Mouse (Mus musculus) heart, adult 11 months (tissue): ENCODE measurements around the gene Hdhd5.

Experiments
- DNase-seq: peaks from one replicate; pipeline ENCODE4 v3.0.0; 2022

The Hdhd5 gene

DNA sequence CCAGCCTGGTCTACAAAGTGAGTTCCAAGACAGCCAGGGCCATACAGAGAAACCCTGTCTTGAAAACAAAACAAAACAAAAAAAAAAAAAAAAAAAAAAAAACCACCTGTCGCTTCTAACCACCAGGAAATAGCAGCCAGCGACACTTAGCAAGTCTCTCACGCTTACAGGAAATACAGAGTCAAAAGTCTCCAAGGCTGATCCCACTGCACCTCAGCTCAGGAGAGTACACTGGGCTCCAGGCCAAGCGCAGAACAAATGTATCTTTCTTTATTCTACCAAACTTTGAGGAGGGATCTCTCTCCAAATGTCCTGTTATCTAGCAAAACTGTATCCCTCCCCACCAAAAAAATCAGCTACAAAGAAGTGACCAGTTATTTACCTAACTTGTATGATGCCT lies 2.0 kb downstream of the Hdhd5 start:
- no peak for DNase-seq

DNA sequence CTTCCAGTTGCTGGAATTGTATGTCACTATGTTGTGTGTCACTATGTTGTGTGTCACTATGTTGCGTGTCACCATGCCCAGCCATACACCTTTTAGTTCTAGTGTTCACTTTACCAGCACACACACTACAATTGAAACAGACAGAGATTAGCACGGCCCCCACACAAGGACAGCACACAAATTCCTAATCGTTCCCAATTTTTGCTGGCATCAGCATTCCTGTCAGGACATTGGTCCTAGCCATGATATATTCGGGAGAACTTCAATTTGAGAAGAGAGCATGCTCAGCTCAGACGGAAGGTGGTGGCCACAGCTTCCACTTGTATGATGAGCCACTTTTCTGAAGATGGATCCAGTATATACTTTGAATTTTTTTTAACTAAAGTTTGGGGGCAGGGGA lies 6.3 kb downstream of the Hdhd5 start:
- DNase-seq: no peak

DNA sequence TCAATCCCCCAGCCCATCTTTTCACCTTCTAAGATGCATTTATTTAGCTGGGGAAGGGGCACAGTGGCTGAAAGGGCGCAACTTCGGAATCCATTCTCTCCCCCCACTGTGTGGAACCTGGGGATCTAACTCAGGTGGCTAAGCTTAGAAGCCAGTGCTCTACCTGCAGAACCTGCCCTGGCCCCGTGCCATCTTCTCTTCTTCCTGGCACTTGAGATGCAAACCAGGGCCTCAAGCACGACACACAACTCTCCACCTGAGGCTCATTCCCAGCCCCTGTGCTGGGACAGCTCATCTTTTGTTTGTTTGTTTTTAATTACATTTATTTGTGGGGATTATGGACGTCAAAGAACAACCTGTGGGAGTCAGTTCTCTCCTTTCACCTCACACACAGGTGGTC lies 11.5 kb downstream of the Hdhd5 start:
- DNase-seq: no peak

DNA sequence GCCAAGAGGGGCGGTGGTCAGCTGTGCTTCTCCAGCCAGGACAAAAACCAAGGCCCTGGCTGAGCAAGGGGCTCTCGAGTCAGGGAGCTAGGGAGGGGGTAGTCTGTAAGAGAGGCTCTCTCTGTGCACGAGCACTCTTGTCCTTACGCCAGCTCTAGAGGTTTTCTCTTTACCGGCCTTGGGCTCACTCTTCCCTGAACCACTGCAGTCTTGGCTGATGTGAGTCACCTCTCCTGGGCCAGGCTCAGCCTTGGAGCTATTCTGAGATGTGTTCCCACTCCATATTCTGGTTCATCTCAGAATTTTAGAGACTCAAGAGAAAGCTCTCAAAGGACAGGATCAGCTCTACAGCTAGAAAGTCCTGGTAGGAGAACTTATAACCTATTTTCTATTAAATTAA lies 13.8 kb downstream of the Hdhd5 start:
- DNase-seq: no peak

DNA sequence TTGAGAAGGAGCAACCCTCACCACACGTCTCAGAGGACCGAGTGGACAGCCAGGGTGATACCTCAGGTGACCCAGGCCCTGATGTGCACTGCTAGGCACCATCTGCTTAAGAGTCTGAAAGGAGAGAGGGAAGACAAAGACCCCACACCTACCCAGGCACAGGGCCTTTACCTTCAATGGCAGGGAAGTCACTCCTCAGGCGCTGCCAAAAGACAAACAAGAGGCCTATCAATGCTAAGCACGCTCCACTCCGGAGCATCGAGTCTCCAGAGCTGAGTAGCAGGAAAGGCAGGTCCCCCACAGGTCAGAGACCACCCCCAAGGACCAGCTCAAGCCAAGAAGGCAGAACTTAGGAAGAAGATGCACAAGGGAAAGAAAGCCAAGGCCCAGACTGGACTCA lies 14.2 kb downstream of the Hdhd5 start:
- no peak for DNase-seq

DNA sequence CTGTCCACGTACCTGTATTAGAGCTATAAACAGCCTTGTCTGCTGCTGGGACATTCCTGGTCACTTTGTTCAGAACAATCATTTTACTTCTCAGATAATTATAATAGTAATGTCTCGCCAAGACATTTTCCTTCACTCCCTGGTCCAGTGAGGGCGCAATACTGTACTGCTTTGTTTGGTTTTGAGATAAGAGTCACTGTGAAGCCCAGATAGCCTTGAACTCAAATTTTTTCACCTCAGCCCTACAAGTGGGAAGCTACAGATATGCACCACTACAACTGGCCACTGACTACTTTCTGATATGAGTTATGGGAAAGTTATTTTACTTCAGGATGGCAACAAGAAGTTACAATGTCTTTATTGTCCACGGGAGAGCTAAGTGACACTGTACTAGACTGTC lies 14.7 kb downstream of the Hdhd5 start:
- no peak for DNase-seq

DNA sequence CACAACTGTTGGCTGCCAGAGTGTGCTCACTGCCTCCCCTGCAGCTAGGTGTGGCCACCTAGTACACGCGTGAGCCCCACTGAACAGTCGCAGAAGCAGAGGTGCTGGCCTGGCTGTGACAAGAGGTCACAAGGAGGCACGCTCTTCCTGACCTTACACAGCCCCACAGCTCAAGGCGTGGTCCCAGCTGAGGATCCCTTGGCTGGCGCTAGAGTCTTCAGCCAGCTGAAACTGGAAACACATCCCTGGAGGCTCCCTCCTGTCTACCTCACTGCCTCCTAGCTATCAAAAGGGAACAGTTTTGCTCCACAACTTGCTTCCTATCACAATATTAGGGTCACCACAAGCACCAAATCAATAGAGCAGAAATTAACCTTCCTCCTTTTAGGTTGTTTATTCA lies 19.9 kb downstream of the Hdhd5 start:
- DNase-seq: no peak

DNA sequence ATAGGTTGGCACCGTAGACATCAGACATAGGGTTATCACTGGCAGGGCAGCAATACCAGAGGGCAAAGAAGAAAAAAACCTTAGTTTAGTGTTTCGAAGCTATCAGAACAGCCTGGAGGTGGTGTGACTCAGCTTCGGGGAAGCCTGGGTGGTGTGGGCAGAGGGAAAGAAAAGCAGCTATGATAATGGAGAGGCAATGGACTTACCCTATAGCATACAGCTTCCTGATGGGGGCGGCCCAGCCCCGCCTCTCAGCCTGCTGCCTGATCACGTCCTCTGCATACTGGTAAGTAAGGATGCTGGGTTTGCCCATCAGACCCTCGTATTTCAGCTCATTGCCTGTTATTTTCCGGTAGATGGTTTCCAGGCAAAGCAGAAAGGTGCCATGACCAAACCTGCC lies 20.7 kb downstream of the Hdhd5 start:
- DNase-seq: no peak

DNA sequence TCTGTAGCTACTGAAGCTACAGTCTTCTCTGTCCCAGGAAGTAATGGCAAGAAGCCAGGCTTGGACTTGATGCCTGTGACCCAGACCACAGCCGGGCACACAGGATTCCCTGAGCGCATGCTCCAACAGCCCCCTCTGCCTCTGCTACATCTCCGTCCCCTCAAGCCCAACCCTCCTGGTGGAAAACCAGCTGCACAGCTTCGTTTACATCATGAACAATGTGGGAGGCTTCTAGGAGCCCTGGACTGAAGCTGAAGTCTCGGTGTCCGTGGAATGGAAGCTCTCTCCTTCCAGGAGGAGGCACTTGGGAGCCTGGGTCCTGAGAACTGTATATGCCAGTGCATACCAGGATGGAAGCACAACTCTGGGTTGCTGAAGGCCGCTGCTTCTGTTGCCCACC lies 21.1 kb downstream of the Hdhd5 start:
- no peak for DNase-seq

DNA sequence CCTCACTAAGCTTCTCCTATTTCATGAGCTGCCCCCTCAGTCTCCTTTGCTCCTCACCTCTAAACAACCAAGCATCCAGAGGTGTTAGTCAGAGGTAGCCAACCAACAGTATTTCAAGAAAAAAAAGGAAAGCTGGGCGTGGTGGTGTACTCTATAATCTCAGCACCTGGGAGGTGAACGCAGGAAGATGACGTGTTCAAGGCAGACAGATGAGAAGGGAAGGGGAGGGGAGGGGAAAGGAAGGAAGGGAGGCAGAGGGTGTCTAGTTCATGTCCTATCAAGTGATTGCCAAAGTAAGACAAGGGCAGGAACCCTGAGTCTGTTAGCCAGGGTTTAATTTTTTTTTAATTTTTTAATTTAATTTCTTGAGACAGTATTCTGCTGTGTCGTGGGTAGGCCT lies 22.5 kb downstream of the Hdhd5 start:
- no peak for DNase-seq

DNA sequence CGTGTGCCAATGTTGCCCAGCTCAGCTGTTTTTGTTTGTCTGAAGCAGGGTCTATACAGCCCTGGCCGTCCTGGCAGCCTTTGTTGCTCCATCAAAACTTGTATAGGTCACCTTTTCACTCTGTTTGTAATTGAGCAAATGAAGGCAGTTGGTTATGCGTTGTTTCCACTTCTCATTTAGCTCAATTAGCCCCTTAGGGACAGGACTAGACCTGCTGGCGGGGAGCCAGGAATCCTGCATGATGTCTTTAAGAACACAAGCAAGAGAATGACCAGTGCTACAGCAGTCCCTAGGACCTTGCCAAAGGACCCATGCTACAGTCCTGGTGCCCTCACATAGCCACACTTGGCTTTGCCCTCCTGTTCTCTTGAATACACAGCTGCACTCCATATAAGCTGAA lies 25.6 kb downstream of the Hdhd5 start:
- no peak for DNase-seq

DNA sequence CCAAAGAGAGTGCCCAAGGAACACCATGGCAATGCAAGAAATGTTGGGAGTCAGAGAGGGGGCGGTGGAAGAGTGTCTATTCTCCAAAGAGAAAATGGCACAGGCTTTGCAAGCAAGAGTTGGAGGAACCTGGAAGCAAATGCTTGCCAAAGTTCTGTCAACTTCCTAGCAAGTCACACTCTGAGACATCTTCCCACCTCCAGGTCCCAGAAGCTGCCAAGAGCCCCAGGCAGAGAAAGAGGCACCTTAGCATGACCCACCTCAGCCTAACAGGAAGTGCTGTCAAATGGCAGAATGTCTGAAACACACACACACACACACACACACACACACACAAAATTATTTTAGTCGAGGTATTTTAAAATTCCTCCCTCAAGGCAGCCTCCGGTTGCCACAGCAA lies 27.1 kb downstream of the Hdhd5 start:
- no peak for DNase-seq

DNA sequence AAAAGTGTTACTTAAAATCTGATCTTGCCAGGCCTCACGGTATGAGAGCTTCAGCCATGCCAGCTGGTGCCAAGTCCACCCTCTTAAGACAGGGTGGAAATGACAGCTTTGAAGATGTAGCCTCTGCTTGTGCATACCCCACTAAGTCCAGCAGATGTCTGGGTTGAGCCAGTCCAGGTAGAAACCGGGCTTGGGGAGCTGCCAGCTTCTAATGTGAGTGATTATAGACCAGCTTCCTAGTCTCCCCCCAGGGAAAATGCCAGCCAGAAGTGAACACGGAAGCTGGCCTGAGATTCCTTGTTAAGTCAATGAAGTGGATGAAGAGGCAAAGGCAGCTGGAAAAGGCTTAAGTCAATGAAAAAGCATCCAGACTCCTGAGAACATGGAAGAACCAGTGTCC lies 34.6 kb downstream of the Hdhd5 start:
- DNase-seq: no peak

DNA sequence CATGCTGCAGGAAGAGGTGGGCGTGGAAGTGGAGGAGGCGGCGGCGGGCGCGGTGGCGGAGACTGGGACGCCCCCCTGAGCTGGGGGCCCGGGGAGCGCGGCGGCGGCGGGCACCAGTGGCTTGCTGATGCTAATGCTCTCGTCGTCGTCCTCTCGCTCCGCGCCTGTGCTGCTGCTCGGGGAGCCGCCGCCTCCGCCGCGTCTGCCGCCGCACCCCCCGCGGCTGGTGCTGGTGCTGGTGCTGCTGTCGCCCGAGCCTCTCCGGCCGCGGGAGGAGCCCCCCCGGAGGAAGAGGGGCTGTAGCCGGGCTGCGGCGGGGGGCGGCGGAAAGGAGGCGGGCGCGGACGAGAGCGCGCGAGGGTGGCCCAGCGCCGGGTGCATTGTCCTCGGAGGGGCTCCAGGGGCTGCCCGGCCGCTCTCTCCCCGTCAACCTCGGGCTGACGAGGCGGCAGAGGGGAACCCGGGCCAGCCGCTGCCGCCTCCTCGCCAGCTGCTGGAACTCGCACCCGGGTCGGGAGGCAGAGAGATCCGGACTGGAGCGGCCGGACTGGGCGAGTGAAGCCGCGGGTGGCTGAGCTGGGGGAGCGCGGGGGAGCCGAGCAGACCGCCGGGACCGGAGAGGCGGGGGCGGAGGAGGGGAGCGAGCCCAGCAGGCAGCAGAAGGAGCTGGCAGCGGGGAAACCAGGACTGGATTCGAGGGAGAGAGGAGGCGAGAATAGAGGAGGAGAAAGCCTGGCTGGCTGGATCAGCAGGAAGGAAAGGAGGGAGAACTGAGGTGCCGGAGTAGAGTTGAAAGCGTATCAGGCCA lies 37.5 kb downstream of the Hdhd5 start, which contains the start of gene Tmem121b:
TSS of gene Tmem121b (minus strand) at position 434 of the 808 bp plus-strand sequence.
- DNase-seq: no peak

DNA sequence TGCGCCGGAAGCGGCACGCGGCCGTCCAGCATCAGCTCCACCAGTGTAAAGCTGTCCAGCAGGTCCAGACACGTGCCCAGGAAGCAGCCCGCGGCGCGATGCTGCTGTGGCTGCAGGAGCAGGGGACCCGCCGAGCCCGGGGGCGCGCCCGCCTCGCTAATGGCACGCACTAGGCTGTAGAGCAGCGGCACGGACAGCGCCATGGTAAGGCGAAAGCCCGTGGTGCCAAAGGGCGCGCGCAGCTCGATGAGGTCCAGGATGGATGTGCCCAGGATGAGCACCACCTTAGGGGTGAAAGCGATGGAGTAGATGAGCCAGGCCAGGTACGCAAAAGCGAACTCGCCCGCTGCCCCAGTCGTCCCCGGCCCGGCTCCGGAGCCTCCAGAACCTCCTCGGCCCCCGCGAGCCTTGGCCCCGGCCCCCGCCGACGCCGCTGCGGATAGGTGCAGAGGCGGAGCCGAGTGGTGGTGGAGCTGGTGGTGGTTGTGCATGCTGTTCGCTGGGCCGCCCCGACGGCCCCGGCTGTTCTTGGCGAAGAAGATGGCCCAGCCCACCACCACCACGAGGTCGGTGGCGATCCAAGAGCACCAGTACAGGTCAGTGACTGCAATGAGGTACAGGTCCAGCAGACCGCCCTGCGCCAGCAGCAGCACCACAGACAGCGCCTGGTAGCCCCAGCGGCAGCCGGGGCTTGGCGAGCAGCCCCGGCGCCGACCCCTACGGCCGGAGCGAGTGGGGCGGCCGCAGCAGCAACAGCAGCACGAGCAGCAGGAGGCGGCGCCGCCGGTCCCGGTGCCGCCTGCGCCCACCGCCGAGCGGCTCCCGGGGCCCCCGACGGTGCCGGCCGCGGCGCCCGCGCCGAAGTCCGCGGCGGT lies 38.4 kb downstream of the Hdhd5 start:
- no peak for DNase-seq

DNA sequence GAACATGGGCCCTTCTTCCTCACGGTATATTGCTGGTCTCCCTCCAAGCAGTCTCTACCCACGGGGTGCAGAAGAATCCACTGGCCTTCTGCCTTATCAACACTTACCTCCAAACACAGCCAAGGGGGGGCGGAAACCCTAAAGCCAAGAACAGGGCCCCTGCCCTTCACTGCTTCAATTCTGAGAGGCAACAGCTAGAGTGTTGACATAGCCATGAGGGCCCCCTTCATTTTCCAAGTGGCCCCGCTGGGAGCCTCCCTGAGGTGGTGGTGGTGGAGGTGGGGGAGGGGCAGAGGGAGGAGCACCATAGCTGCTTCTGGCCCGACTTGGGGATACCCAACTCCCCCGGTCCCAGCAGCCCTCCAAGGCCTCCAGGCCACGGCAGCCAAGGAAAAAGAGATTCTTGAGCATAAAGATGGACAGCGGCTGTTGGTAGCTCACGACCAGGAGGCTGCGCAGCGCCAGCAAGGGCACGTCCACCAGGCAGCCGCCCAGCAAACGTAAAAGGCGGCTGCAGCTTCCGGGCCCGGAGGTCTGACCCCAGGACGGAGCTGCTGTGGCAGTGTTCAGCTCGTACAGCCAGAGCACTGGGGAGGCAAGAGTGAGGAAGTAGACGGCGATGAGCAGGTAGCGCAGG lies 39.1 kb downstream of the Hdhd5 start:
- DNase-seq: no peak

DNA sequence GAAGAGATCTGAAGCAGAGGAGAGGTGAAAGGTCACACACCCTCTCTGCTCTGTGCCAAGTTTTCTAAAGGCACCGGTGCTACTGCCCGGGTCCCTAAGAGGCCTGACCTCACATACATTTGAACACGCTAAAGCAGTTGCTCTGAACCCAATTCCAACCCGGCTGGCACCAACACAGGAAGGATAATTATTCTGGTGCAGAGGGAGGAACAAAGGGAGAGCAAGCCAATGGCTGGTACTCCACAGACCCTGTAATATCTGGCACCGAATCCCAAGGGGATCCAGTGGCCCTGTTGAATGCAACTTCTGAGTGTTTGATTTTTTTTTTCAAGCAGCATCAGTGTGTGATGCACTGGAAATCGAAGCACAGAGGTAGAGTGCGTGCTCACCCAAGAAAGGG lies 40.1 kb downstream of the Hdhd5 start:
- no peak for DNase-seq

DNA sequence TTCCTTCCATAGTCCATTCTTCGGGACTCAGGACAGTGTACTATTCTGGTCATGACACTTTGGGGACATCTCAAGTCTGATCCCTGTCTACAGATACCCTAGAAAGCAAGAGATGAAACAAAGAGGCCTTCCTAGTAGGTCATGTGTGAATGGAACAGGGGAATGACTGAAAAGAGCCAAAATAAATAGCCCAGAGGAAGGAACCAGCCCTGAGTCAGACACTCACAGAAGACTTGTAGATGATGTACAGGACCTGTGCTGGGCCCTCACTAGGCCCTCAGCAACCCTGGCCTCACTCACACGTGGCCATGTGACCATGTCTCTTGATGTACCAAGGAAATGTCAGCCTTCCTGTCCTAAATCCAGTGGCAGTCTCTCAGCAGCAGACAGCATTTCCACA lies 41.7 kb downstream of the Hdhd5 start:
- DNase-seq: no peak

DNA sequence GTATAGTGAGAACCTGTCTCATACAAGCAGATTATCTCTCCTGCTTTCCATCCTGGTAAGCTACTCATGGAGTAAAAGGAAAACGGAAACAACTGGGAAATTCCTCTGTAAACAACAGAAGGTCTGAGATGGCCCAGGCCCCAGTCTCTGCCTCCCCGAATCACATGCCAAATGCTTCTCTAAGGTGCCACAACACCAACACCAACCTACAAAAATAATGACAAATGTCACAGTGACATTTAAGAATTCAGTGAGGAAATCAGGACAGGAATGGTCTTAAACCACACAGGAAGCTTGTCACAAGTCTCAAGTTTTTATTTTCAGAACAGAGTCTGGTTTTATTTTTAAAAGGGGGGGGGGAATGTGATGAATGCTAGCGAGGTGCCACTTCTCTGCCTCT lies 42.5 kb downstream of the Hdhd5 start:
- DNase-seq: no peak

DNA sequence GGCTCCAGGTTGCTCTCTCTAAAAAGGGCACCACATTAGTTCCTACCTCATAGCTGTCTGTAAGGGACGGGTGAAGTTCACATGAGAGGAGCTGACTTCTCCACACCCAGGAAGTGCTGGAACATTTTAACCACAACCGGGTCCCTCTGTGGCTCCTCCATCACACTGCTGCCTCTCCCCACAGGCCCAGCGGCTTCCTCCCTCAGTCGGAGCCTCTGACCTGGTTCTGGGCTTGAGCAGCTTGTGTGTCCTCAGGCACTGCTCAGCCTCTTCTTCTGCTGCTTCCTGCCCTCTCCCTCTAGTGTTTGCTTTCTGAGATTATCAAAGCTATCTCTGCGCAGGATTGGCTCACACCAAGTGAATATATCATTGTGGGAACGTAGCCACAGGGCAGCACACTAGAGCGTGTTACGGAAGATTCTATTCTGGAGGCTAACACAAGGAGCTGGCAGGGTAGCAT lies 45.0 kb downstream of the Hdhd5 start:
- DNase-seq: no peak

DNA sequence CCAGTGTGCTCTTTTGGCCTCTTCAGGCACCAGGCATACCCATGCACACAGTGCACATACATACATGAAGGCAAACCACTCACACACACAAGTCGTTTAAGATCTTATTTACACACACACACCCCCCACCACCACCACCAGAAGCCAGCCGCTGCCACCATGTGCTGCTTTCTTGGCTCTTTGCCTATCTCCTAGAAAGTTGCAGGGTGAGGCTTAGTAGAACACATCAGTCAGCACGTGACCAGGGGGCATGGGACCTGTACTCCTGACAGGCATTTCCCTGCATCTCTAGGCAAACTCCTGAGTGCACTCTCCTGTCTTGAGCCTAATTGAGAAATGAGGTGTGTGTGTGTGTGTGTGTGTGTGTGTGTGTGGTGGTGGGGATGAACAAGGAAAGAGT lies 46.1 kb downstream of the Hdhd5 start:
- no peak for DNase-seq

DNA sequence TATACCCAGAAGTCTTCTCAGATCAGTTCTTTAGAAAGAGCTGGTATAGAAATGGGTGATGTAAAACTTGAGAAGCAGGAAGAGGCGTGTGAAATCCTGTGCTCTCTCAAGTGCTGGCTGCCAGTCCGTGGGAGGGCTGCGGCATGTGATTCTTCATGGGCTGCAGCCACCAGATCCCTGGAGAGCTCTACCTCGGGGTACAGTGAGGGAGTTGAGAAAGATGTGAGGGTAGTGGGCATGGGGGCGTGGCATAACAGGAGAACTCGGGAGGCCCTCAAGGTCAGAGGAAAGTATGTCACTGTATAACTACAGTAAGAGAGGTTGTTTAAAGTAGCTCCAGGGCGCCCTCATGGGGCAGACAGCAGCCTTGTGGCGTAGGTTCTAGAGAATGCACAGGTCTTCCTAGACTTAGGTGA lies 47.9 kb downstream of the Hdhd5 start:
- DNase-seq: peak; percentile 91

DNA sequence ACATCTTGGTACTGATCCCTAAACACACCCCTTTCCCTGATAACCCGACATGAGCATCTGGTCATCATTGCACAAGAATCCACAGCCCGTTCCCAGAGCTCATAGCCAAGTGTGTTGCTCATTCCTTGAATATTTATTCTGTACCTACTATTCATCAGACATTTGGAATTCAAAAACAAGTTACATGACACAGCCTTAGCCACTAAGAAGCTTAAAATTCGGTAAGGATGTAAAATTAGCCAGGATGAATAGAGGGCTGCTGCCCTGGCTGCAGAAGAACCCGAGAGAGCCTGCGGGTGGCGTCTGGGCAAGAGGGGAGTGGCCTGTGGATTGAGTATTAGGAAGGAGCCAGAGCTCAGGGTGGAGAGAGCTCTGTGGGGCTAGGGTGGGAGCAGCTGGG lies 48.4 kb downstream of the Hdhd5 start:
- peak; percentile 92 for DNase-seq

DNA sequence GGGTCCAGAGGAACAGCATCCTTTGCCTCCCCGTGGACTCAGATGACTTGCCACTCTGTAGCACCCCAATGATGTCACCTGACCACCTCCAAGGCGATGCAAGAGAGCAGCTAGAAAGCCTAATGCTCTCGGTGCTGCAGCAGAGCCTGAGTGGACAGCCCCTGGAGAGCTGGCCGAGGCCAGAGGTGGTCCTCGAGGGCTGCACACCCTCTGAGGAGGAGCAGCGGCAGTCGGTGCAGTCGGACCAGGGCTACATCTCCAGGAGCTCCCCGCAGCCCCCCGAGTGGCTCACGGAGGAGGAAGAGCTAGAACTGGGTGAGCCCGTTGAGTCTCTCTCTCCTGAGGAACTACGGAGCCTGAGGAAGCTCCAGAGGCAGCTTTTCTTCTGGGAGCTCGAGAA lies 49.1 kb downstream of the Hdhd5 start:
- peak; percentile 91 for DNase-seq
